Mouse (Mus musculus): ENCODE results near the gene Dip2c. TPM values are rescaled to one million over a fixed set of nuclear protein-coding genes. Genes with fewer than 3 reads are reported as not detected.

The Dip2c gene
- polyA plus RNA-seq, 1 experiment from 2014 or later, result 4.9 TPM

DNA sequence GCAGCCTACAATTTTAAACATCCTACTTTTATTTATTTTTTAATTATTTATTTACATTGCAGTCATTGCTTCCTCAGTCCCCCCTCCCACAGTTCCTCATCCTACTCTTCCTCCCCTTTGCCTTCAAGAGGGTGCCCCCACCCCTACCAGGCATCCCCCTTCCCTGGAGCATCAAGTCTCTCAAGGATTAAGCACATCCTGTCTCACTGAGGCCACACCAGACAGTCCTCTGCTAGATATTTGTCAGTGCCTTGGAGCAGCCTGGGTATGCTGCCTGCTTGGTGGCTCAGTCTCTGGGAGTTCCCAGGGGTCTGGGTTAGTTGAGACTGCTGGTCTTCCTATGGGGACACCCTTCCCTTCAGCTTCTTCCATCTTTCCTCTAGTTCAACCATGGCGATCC is 397.8 kb downstream of the Dip2c start:
- no peak overlapping the region for H3K27ac ChIP-seq
- DNase-seq (ENCODE audit: low spot score), result peak; percentile 21
- no peaks in the 10 kb centered on the region for H3K9me3 ChIP-seq (replicated peaks)
- H3K27me3 ChIP-seq (ENCODE audit: low read depth, poor library complexity, severe bottlenecking), result no peaks in the 10 kb centered on the region
- H3K36me3 ChIP-seq, result no peaks in the 10 kb centered on the region
- H3K4me1 ChIP-seq, result no peaks in the 10 kb centered on the region
- no peak overlapping the region for H3K4me3 ChIP-seq
- 90% methylated on average over 1 of the region's 1 CpGs for WGBS

DNA sequence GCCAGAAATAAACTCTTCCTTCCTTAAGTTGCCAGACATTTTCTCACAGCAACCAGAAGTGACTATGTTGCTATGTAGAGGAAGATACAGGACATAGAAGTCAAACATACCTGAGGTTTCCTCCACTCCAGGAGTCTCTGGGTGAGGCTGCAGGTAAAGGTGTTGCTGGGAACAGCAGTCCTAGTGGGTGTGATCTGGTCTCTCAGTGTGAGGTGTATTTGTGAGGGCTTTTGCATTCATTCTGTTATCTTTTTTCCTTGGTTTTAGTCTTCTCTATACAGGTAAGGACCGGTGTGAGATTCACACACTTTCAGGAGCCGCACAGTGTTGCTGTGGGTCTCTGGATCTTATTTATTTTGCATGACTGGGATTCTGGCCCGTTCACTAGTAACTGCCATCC is 405.2 kb downstream of the Dip2c start:
- no peak overlapping the region for H3K27ac ChIP-seq
- H3K9me3 ChIP-seq (replicated peaks), result no peaks in the 10 kb centered on the region
- H3K4me3 ChIP-seq, result no peak overlapping the region
- WGBS, result 98% methylated on average over 3 of the region's 3 CpGs
- H3K36me3 ChIP-seq, result peaks cover 49% of the 10 kb centered on the region
- no peaks in the 10 kb centered on the region for H3K27me3 ChIP-seq (ENCODE audit: low read depth, poor library complexity, severe bottlenecking)
- peak; percentile 18 for DNase-seq (ENCODE audit: low spot score)
- no peaks in the 10 kb centered on the region for H3K4me1 ChIP-seq

DNA sequence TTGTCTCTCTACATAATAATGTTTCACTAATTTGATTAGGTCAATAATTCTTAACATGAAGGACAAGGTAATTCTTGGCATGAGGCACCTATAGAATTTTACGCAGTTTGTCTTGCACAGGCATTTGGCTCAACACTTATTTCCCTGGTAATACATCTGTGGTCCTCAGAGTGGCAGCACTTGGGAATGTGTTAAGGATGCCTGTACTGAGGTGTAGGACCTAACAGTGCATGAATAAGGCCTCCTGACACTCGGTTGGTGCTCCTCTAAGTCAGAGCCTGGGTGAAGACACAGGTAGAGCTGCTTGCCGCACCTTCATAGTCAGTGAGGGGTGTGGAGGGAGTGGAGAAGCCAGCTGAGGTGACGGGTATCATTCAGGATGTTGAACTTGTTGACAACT is 407.0 kb downstream of the Dip2c start:
- 92% methylated on average over 4 of the region's 4 CpGs for WGBS
- H3K36me3 ChIP-seq, result peaks cover 67% of the 10 kb centered on the region

DNA sequence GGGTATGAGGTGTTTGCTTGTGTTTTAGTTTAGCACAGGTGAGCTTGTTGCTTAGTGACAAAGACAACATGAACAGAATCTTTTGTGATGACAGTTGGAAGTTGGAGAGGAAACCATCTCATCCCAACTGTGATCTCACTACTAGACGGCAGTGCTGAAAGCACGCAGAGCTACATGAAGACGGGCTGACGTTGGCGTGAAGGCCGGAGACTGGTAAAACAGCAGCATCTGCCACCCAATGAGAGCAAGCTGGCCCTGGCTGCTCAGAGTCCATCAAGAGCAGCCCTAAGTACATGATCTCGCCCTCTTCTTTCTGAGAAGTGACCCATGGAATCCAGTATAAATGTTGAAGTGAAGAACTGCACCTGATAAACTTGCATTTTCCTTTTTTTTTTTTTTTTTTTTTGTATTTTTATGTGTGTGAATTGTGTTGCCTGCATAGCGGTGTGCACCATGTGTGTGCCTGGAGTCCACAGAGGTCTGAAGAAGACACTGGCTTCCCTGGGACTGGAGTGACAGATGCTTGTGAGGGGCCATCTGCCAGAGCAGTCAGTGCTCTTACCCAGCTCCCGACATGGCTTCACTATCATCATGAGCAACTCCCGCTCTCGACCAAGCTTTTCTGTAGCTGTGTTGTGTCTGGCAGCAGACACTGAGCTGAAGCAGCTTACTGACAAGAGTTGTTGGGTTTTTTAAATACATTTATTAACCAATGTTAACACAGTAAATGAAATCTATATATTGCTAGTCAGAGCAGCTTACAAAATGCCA is 408.0 kb downstream of the Dip2c start:
- no peak overlapping the region for H3K4me3 ChIP-seq
- H3K9me3 ChIP-seq (replicated peaks), result no peaks in the 10 kb centered on the region
- no peak for DNase-seq (ENCODE audit: low spot score)
- H3K27me3 ChIP-seq (ENCODE audit: low read depth, poor library complexity, severe bottlenecking), result no peaks in the 10 kb centered on the region
- peaks cover 78% of the 10 kb centered on the region for H3K36me3 ChIP-seq
- WGBS, result 97% methylated on average over 11 of the region's 11 CpGs
- H3K4me1 ChIP-seq, result no peaks in the 10 kb centered on the region
- H3K27ac ChIP-seq, result no peak overlapping the region

More for the DNA sequence above, 407.0 kb downstream of the Dip2c start:
- Histone ChIP-seq H3K27me3 (ENCODE audit: low read depth, poor library complexity, severe bottlenecking) (no peaks in the 10 kb centered on the region), H3K9me3 (replicated peaks) (no peaks in the 10 kb centered on the region), H3K4me3 (no peak overlapping the region), H3K4me1 (no peaks in the 10 kb centered on the region), H3K27ac (no peak overlapping the region)
- DNase-seq (ENCODE audit: low spot score), result no peak

DNA sequence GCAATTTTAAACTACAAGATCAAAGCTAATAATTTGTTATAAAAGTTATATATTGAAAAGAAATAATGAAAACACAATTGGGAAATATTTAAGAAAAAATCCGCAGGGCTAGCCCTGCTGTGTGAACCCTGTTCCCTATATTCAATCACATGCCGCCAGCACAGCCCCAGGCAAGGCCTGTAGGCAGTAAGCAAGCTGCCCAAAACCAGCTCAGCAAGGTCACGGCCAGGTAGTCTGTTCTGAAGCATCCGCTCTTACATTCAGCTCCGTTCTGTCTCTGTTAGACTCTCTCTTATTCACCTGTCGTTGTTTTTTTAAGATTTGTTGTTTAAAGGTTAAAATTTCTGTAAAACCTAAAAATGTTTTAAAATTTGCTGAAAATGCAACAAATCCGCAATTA is 409.9 kb downstream of the Dip2c start:
- Histone ChIP-seq H3K4me1 (no peaks in the 10 kb centered on the region), H3K9me3 (replicated peaks) (no peaks in the 10 kb centered on the region), H3K27me3 (ENCODE audit: low read depth, poor library complexity, severe bottlenecking) (no peaks in the 10 kb centered on the region), H3K36me3 (peaks cover 97% of the 10 kb centered on the region), H3K27ac (no peak overlapping the region), H3K4me3 (no peak overlapping the region)
- no peak for DNase-seq (ENCODE audit: low spot score)
- 93% methylated on average over 7 of the region's 7 CpGs for WGBS

DNA sequence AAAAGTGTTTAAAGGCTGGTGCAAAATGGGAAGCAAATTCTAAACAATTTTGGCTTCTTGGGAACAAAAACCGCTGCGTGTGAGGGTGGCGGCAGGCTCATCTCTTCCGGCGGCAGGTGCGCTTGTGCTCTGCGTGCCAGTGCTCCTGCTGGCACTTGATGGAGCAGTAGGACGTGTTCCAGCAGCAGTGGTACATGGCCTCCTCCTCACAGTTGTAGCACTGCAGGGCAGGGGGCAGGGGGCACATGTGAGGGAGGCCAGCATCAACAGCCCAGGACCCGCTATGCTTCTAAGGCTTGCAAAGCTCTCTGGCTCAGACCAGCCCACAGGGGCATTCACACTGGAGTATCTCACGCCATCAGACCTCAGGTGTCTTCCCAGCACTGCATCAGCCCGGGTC is 410.4 kb downstream of the Dip2c start:
- Histone ChIP-seq H3K4me1 (no peaks in the 10 kb centered on the region), H3K27me3 (ENCODE audit: low read depth, poor library complexity, severe bottlenecking) (no peaks in the 10 kb centered on the region), H3K36me3 (peaks cover 97% of the 10 kb centered on the region), H3K27ac (no peak overlapping the region), H3K4me3 (no peak overlapping the region), H3K9me3 (replicated peaks) (no peaks in the 10 kb centered on the region)
- WGBS, result 93% methylated on average over 11 of the region's 11 CpGs
- DNase-seq (ENCODE audit: low spot score), result peak; percentile 21

DNA sequence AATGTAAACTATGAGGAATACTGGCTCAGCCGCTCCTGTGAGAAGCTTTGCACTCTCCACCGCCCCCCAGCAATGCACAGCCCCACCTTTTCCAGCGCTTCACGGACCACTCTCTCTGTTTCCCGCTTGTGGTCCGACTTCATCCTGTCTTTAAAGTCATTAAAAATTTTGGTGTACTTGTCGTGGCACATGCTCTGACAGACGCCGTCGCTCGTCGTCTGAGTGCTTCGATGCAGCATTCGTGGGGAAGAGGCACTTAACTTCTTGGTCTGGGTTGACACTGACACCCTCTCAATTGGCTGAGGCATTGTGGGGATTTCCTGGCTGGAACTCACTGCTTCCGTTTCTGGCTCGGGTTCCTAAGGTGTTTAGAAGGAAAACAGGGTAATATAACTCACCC is 413.0 kb downstream of the Dip2c start:
- no peak overlapping the region for H3K4me3 ChIP-seq
- H3K36me3 ChIP-seq, result peaks cover 97% of the 10 kb centered on the region
- no peaks in the 10 kb centered on the region for H3K9me3 ChIP-seq (replicated peaks)
- no peak overlapping the region for H3K27ac ChIP-seq
- WGBS, result 93% methylated on average over 16 of the region's 16 CpGs
- H3K4me1 ChIP-seq, result no peaks in the 10 kb centered on the region
- H3K27me3 ChIP-seq (ENCODE audit: low read depth, poor library complexity, severe bottlenecking), result no peaks in the 10 kb centered on the region
- DNase-seq (ENCODE audit: low spot score), result no peak

DNA sequence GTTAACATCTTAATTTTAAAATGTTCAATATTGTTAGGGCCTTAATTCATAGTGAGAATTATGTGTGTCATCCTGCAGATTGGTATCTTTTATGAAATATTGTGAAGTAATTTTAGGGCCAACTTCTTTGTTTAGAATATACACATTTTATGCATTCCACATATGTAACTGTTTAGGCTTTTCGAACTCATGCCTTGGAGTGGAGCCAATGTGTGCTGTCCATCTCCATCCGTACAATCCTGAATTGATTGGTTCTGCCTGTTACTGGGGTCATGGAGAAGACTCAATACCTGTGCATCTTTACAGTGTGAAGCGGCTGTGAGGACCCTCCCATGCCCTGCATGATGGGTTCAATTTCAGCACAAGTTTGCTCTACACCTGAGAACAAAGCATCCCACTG is 416.5 kb downstream of the Dip2c start:
- DNase-seq (ENCODE audit: low spot score), result no peak
- H3K4me3 ChIP-seq, result no peak overlapping the region
- H3K36me3 ChIP-seq, result peaks cover 100% of the 10 kb centered on the region
- no peaks in the 10 kb centered on the region for H3K4me1 ChIP-seq
- WGBS, result 96% methylated on average over 3 of the region's 3 CpGs
- H3K27ac ChIP-seq, result no peak overlapping the region
- H3K9me3 ChIP-seq (replicated peaks), result no peaks in the 10 kb centered on the region
- no peaks in the 10 kb centered on the region for H3K27me3 ChIP-seq (ENCODE audit: low read depth, poor library complexity, severe bottlenecking)

DNA sequence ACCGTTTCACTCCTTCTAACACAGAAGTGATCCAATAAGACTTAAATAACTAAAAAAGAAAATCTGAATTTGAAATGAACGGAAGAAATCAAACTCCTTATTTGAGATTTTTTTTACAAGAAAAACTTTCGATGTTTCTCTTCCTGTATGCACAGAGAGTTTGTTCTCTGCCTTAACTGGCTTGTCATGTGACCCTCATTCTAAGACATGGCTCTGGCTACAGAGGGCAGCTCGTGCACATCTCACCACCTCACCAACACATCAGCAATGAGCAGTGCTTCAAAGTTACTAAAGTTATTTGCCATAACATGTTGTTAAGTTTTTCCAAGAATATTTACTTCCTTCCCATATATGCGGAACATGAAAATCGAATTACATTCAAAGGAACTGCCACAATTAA is 418.3 kb downstream of the Dip2c start:
- no peak for DNase-seq (ENCODE audit: low spot score)
- Histone ChIP-seq H3K4me3 (no peak overlapping the region), H3K36me3 (peaks cover 89% of the 10 kb centered on the region), H3K27ac (no peak overlapping the region), H3K4me1 (no peaks in the 10 kb centered on the region), H3K9me3 (replicated peaks) (no peaks in the 10 kb centered on the region), H3K27me3 (ENCODE audit: low read depth, poor library complexity, severe bottlenecking) (no peaks in the 10 kb centered on the region)
- WGBS, result 95% methylated on average over 6 of the region's 6 CpGs

DNA sequence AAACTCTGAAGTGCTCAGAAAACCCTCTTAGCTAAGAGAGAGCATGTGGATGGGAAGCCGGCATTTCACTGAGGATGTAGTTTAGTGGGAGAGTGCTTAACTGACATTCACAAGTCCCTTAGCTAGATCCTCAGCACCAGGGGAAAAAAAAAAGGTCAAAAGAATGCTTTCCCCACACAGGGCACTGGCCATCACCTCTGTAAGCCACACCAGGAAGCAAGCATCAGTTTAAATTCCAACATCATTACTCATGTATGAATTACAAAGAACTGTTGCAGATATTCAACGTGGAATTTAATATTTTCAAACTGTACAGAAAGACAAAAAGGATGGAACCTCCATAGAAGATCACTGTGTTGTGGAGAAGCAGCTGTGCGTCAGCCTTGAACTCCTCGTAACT is 419.1 kb downstream of the Dip2c start:
- Histone ChIP-seq H3K4me3 (no peak overlapping the region), H3K9me3 (replicated peaks) (no peaks in the 10 kb centered on the region), H3K4me1 (no peaks in the 10 kb centered on the region), H3K27me3 (ENCODE audit: low read depth, poor library complexity, severe bottlenecking) (no peaks in the 10 kb centered on the region), H3K27ac (no peak overlapping the region), H3K36me3 (peaks cover 84% of the 10 kb centered on the region)
- DNase-seq (ENCODE audit: low spot score), result no peak
- 93% methylated on average over 4 of the region's 4 CpGs for WGBS

DNA sequence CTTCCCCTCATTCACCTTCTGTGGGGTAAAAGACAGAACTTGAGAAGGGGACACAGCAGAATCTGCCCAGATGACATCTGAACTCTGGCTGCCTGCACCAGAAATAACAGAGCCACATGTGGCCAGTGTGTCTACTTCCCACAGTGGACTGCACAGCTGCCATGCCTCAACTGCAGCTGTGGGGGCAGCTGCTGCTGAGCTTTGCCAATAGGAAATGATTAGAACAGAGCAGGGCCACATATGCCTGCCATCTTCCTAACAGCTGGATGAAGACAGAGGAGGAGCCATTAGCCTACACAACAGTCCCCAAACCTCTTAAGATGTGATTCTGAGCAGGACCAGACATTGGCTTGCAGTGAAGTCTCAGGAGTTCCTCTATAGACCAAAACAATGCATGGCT is 419.5 kb downstream of the Dip2c start:
- H3K9me3 ChIP-seq (replicated peaks), result no peaks in the 10 kb centered on the region
- H3K27ac ChIP-seq, result no peak overlapping the region
- peaks cover 82% of the 10 kb centered on the region for H3K36me3 ChIP-seq
- H3K4me1 ChIP-seq, result no peaks in the 10 kb centered on the region
- no peak overlapping the region for H3K4me3 ChIP-seq
- no peaks in the 10 kb centered on the region for H3K27me3 ChIP-seq (ENCODE audit: low read depth, poor library complexity, severe bottlenecking)
- DNase-seq (ENCODE audit: low spot score), result no peak

DNA sequence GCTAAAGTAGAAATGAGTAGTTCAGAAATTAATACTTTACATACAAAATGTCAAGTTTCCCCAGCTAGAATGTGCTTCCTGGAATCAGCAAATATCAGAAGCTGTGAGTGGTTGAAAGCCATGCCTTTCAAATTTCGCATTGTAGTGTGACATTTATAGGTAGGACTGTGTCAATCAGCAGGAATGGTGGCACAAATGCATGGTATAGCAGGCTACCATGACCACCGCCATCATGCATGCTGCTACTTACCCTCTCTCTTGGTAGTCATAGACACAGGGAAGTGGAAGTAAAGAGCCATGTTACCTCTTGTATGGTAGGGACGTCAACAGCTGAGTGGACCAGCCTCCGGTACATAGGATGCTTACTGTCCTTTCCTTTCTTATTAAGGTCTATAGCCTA is 421.0 kb downstream of the Dip2c start:
- no peak for DNase-seq (ENCODE audit: low spot score)
- no peak overlapping the region for H3K4me3 ChIP-seq
- 97% methylated on average over 4 of the region's 4 CpGs for WGBS
- H3K36me3 ChIP-seq, result peaks cover 75% of the 10 kb centered on the region
- H3K27ac ChIP-seq, result no peak overlapping the region
- H3K4me1 ChIP-seq, result no peaks in the 10 kb centered on the region
- no peaks in the 10 kb centered on the region for H3K9me3 ChIP-seq (replicated peaks)
- no peaks in the 10 kb centered on the region for H3K27me3 ChIP-seq (ENCODE audit: low read depth, poor library complexity, severe bottlenecking)

DNA sequence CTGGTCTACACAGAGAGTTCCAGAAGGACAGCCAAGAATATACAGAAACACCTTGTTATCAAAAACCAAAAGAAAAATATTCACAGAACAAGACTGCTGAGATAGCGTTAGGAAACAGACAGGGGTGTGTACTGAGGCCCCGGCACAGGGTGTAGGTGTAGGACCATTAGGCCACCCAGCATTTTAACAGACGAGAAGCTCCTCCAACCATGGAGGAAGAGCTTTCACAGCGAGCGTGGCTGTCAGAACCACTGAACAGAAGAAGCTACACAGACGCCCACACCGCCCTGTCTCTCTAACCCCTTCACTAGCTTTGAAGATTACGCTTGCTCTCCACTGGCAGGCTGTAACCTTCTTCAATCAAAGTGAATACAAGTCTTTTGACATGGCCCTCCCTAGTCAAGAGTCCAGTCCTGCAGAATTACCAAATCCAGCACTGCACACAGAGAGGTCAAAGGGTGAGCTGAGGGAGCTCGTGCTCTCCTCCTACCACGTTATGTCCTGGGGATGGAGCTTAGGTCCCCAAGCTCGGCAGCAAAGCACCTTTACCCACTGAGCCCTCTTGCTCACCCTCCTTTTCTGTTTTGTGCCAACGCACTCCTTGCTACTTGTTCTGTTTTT is 426.4 kb downstream of the Dip2c start:
- Histone ChIP-seq H3K4me1 (no peaks in the 10 kb centered on the region), H3K4me3 (no peak overlapping the region), H3K9me3 (replicated peaks) (no peaks in the 10 kb centered on the region), H3K27ac (no peak overlapping the region), H3K36me3 (peaks cover 48% of the 10 kb centered on the region), H3K27me3 (ENCODE audit: low read depth, poor library complexity, severe bottlenecking) (no peaks in the 10 kb centered on the region)
- WGBS, result 62% methylated on average over 12 of the region's 12 CpGs
- no peak for DNase-seq (ENCODE audit: low spot score)

DNA sequence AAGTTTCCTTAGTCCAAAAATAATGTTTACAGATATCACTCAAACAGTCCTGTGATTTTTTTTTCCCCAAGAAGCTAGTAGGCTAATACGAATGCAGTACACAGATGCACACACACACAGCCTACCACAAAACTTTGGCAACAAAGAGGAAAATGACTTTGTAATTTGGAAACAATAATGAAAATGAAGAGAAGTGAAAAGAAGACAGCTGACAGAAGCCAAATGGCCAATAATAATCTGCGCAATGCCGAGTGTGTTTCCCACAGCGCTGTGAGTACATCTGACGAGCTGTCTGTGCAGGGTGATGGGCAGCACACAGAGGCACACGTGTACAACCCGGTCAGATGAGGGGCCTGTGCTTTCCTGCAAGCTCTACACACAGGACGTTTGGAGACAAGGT is 430.4 kb downstream of the Dip2c start:
- Histone ChIP-seq H3K27ac (no peak overlapping the region), H3K4me1 (peaks cover 16% of the 10 kb centered on the region), H3K36me3 (peaks cover 41% of the 10 kb centered on the region), H3K27me3 (ENCODE audit: low read depth, poor library complexity, severe bottlenecking) (no peaks in the 10 kb centered on the region), H3K9me3 (replicated peaks) (no peaks in the 10 kb centered on the region), H3K4me3 (no peak overlapping the region)
- 92% methylated on average over 8 of the region's 8 CpGs for WGBS
- DNase-seq (ENCODE audit: low spot score), result no peak
